Mouse (Mus musculus): Measurements from ENCODE around the gene Rps2. TPM values are rescaled to one million over a fixed set of nuclear protein-coding genes. Genes with fewer than 3 reads are reported as not detected.
A peak's percentile ranks its signal among the peaks of the same experiment; 100 is the strongest.
"Not testable (repeated sequence)": the region's sequence is repeated elsewhere in the genome, so short reads cannot be mapped to it uniquely, and the experiment has no call there.

The Rps2 gene
- polyA plus RNA-seq, 1 experiment from 2014 or later, result 753 TPM

- no peaks in the 10 kb centered on the region for H3K27me3 ChIP-seq
- H3K9ac ChIP-seq, result peak overlapping the region; percentile 72
- peaks cover 11% of the 10 kb centered on the region for H3K36me3 ChIP-seq
- no peaks in the 10 kb centered on the region for H3K9me3 ChIP-seq
- H3K4me2 ChIP-seq, result peak overlapping the region; percentile 71
- WGBS, result 6% methylated on average over 24 of the region's 24 CpGs
- peaks cover 24% of the 10 kb centered on the region for H3K4me1 ChIP-seq (replicated peaks)
- ATAC-seq (ENCODE audit: low FRiP score, low read depth), result peak; percentile 73
- H3K4me3 ChIP-seq, result peak overlapping the region; percentile 80
- peak overlapping the region; percentile 81 for H3K27ac ChIP-seq (replicated peaks)
Observed at GRCm38 (mm10) chr17:24707801-24708425, 10.0 kb upstream of the Rps2 start.

GRCm38 (mm10) chr17:24708646-24709045 lies 9.3 kb upstream of the Rps2 start:
- Histone ChIP-seq H3K9ac (no peak overlapping the region), H3K4me3 (no peak overlapping the region), H3K36me3 (peaks cover 11% of the 10 kb centered on the region), H3K4me1 (replicated peaks) (peaks cover 24% of the 10 kb centered on the region), H3K9me3 (no peaks in the 10 kb centered on the region), H3K27ac (replicated peaks) (no peak overlapping the region), H3K27me3 (no peaks in the 10 kb centered on the region), H3K4me2 (peak overlapping the region; percentile 71; the same call in 1 of the 2 replicates)
- no peak for ATAC-seq (ENCODE audit: low FRiP score, low read depth)
- WGBS, result 32% methylated on average over 2 of the region's 2 CpGs

- H3K27ac ChIP-seq (replicated peaks), result no peak overlapping the region
- H3K36me3 ChIP-seq, result 0 out of 2 replicates have a peak, but pooled peaks cover 8% of the 10 kb centered on the region
- H3K4me2 ChIP-seq, result no peak overlapping the region
- H3K27me3 ChIP-seq, result no peaks in the 10 kb centered on the region
- H3K9me3 ChIP-seq, result no peaks in the 10 kb centered on the region
- ATAC-seq (ENCODE audit: low FRiP score, low read depth), result no peak
- H3K4me3 ChIP-seq, result no peak overlapping the region
- H3K9ac ChIP-seq, result no peak overlapping the region
- peaks cover 10% of the 10 kb centered on the region for H3K4me1 ChIP-seq (replicated peaks)
- 77% methylated on average over 6 of the region's 6 CpGs for WGBS
Observed at GRCm38 (mm10) chr17:24715556-24715955, 2.4 kb upstream of the Rps2 start.

GRCm38 (mm10) chr17:24716166-24716682 lies 1.7 kb upstream of the Rps2 start:
- H3K9me3 ChIP-seq, result no peaks in the 10 kb centered on the region
- H3K27me3 ChIP-seq, result no peaks in the 10 kb centered on the region
- 0 out of 2 replicates have a peak, but pooled peaks cover 8% of the 10 kb centered on the region for H3K36me3 ChIP-seq
- 96% methylated on average over 15 of the region's 15 CpGs for WGBS
- no peak overlapping the region for H3K4me3 ChIP-seq
- no peak overlapping the region for H3K4me2 ChIP-seq
- no peak overlapping the region for H3K9ac ChIP-seq
- no peak overlapping the region for H3K27ac ChIP-seq (replicated peaks)
- H3K4me1 ChIP-seq (replicated peaks), result peaks cover 15% of the 10 kb centered on the region
- no peak for ATAC-seq (ENCODE audit: low FRiP score, low read depth)

- 66% methylated on average over 5 of the region's 5 CpGs for WGBS
- ATAC-seq (ENCODE audit: low FRiP score, low read depth); H3K9me3 ChIP-seq; H3K27ac ChIP-seq (replicated peaks); H3K27me3 ChIP-seq: not testable (repeated sequence)
- Histone ChIP-seq H3K4me2 (peak overlapping the region; percentile 70), H3K4me1 (replicated peaks) (peaks cover 40% of the 10 kb centered on the region), H3K4me3 (peak overlapping the region; percentile 93), H3K36me3 (peaks cover 20% of the 10 kb centered on the region), H3K9ac (peak overlapping the region; percentile 97)
Observed at GRCm38 (mm10) chr17:24718938-24719337, 1.0 kb downstream of the Rps2 start.

- WGBS, result under 1% methylated on average over 61 of the region's 61 CpGs
- peak overlapping the region; percentile 93 for H3K4me3 ChIP-seq
- peak; percentile 98 for ATAC-seq (ENCODE audit: low FRiP score, low read depth)
- peak overlapping the region; percentile 81 for H3K4me2 ChIP-seq
- H3K9ac ChIP-seq, result peak overlapping the region; percentile 97
- H3K36me3 ChIP-seq, result peaks cover 20% of the 10 kb centered on the region
- peaks cover 40% of the 10 kb centered on the region for H3K4me1 ChIP-seq (replicated peaks)
- H3K27me3 ChIP-seq, result no peaks in the 10 kb centered on the region
- no peaks in the 10 kb centered on the region for H3K9me3 ChIP-seq
- peak overlapping the region; percentile 90 for H3K27ac ChIP-seq (replicated peaks)
Observed at GRCm38 (mm10) chr17:24719494-24720222, 1.7 kb downstream of the Rps2 start.

- Histone ChIP-seq H3K4me3 (peak overlapping the region; percentile 93), H3K9ac (peak overlapping the region; percentile 83), H3K4me2 (peak overlapping the region; percentile 81), H3K4me1 (replicated peaks) (peaks cover 40% of the 10 kb centered on the region), H3K36me3 (peaks cover 20% of the 10 kb centered on the region), H3K27ac (replicated peaks) (peak overlapping the region; percentile 85; the same call in 1 of the 2 replicates)
- H3K27me3 ChIP-seq; ATAC-seq (ENCODE audit: low FRiP score, low read depth); H3K9me3 ChIP-seq: not testable (repeated sequence)
- WGBS, result under 1% methylated on average over 11 of the region's 11 CpGs
Observed at GRCm38 (mm10) chr17:24720616-24721015, 2.7 kb downstream of the Rps2 start.

GRCm38 (mm10) chr17:24721383-24721955 lies 3.6 kb downstream of the Rps2 start:
- peak overlapping the region; percentile 24; the same call in 1 of the 2 replicates for H3K9ac ChIP-seq
- WGBS, result 77% methylated on average over 7 of the region's 7 CpGs
- H3K27me3 ChIP-seq; ATAC-seq (ENCODE audit: low FRiP score, low read depth); H3K9me3 ChIP-seq; H3K27ac ChIP-seq (replicated peaks): not testable (repeated sequence)
- H3K4me3 ChIP-seq, result peak overlapping the region; percentile 93
- peaks cover 40% of the 10 kb centered on the region for H3K4me1 ChIP-seq (replicated peaks)
- peak overlapping the region; percentile 81 for H3K4me2 ChIP-seq
- peaks cover 17% of the 10 kb centered on the region for H3K36me3 ChIP-seq

GRCm38 (mm10) chr17:24722220-24722924 lies 4.5 kb downstream of the Rps2 start:
- 33% methylated on average over 13 of the region's 13 CpGs for WGBS

GRCm38 (mm10) chr17:24723122-24723880 lies 5.4 kb downstream of the Rps2 start:
- H3K27ac ChIP-seq (replicated peaks), result peak overlapping the region; percentile 84
- no peaks in the 10 kb centered on the region for H3K27me3 ChIP-seq
- no peaks in the 10 kb centered on the region for H3K9me3 ChIP-seq
- ATAC-seq (ENCODE audit: low FRiP score, low read depth), result no peak
- H3K4me3 ChIP-seq, result peak overlapping the region; percentile 78
- WGBS, result 4% methylated on average over 12 of the region's 12 CpGs
- peak overlapping the region; percentile 91 for H3K9ac ChIP-seq
- H3K36me3 ChIP-seq, result peaks cover 13% of the 10 kb centered on the region
- H3K4me2 ChIP-seq, result peak overlapping the region; percentile 81
- H3K4me1 ChIP-seq (replicated peaks), result peaks cover 40% of the 10 kb centered on the region

More at GRCm38 (mm10) chr17:24722220-24722924, 4.5 kb downstream of the Rps2 start:
- H3K36me3 ChIP-seq, result peaks cover 13% of the 10 kb centered on the region
- H3K27me3 ChIP-seq, result no peaks in the 10 kb centered on the region
- ATAC-seq (ENCODE audit: low FRiP score, low read depth), result no peak
- H3K9ac ChIP-seq, result no peak overlapping the region
- no peaks in the 10 kb centered on the region for H3K9me3 ChIP-seq
- no peak overlapping the region for H3K27ac ChIP-seq (replicated peaks)
- H3K4me3 ChIP-seq, result peak overlapping the region; percentile 78; the same call in 1 of the 2 replicates
- H3K4me1 ChIP-seq (replicated peaks), result peaks cover 40% of the 10 kb centered on the region
- peak overlapping the region; percentile 81 for H3K4me2 ChIP-seq

GRCm38 (mm10) chr17:24723881-24724180 lies 5.9 kb downstream of the Rps2 start:
- ATAC-seq (ENCODE audit: low FRiP score, low read depth), result no peak
- Histone ChIP-seq H3K9ac (peak overlapping the region; percentile 91), H3K9me3 (no peaks in the 10 kb centered on the region), H3K4me3 (peak overlapping the region; percentile 78), H3K4me2 (peak overlapping the region; percentile 81), H3K36me3 (peaks cover 13% of the 10 kb centered on the region), H3K4me1 (replicated peaks) (peaks cover 35% of the 10 kb centered on the region), H3K27me3 (no peaks in the 10 kb centered on the region), H3K27ac (replicated peaks) (peak overlapping the region; percentile 84)
- 1% methylated on average over 15 of the region's 15 CpGs for WGBS

Data from hindbrain, embryonic 15.5 days (tissue).